Mouse (Mus musculus) heart, postnatal 0 days (tissue): ENCODE measurements at regions not wholly inside any gene's neighbourhood (a gene's known extent, or its start where the extent isn't known, plus 50 kb on each side); places are given as distances from the start of the nearest gene placed in this dataset.

Experiments
- ATAC-seq: fragments of 200-750 bp; cut with Nextera tagmentation; 2 replicates; pipeline ENCODE4 v1.8.0; 2017; ENCODE audit warnings: low read depth, moderate number of reproducible peaks, moderate library complexity; ENCODE audit not compliant: insufficient read depth
- DNase-seq: peaks from one replicate; pipeline ENCODE4 v3.0.0-alpha.2; 2016; ENCODE audit warnings: low spot score
- H3K27ac ChIP-seq: fragments of 300-500 bp; sonication (generic); 2 replicates; pipeline ENCODE4 v1.5.1; 2014; ENCODE audit warnings: low read depth, mild to moderate bottlenecking
- H3K27me3 ChIP-seq: fragments of 300-500 bp; sonication (generic); 2 replicates; pipeline ENCODE4 v1.6.1; 2014; ENCODE audit warnings: low read length, mixed read lengths; ENCODE audit not compliant: control insufficient read depth, insufficient read depth
- H3K36me3 ChIP-seq: fragments of 300-500 bp; sonication (generic); replicated peaks from 2 replicates; pipeline ENCODE4 v1.6.1; 2014; ENCODE audit warnings: low read length, mixed read lengths; ENCODE audit not compliant: control insufficient read depth, insufficient read depth
- H3K4me1 ChIP-seq: fragments of 300-500 bp; sonication (generic); 2 replicates; pipeline ENCODE4 v1.6.1; 2014; ENCODE audit warnings: antibody characterized with exemption; ENCODE audit not compliant: control insufficient read depth, insufficient read depth
- H3K4me2 ChIP-seq: fragments of 300-500 bp; sonication (generic); 2 replicates; pipeline ENCODE4 v1.6.1; 2014; ENCODE audit warnings: low read depth, mild to moderate bottlenecking, low read length, moderate library complexity
- H3K4me3 ChIP-seq: fragments of 300-500 bp; sonication (generic); 2 replicates; pipeline ENCODE4 v1.5.1; 2014; ENCODE audit warnings: low read depth, low read length
- H3K9ac ChIP-seq: fragments of 300-500 bp; sonication (generic); replicated peaks from 2 replicates; pipeline ENCODE4 v1.6.1; 2014; ENCODE audit warnings: low read depth, low read length, mixed read lengths
- H3K9me3 ChIP-seq: fragments of 300-500 bp; sonication (generic); replicated peaks from 2 replicates; pipeline ENCODE4 v1.6.1; 2016; ENCODE audit warnings: low read length; ENCODE audit not compliant: control insufficient read depth
- CTCF ChIP-seq: IDR thresholded peaks from 2 replicates; pipeline ENCODE4 v1.5.1; 2016; ENCODE audit warnings: antibody characterized with exemption, control low read depth, low read depth
- EP300 ChIP-seq: IDR thresholded peaks from 2 replicates; pipeline ENCODE4 v1.6.1; 2016; ENCODE audit warnings: antibody characterized with exemption, low read depth
- WGBS: fragments of 180-500 bp; shearing (Covaris S2); extraction: QIAGEN DNeasy Blood & Tissue Kit; methylation state at CpG from one replicate; pipeline ENCODE4 v1.1.7; 2014; 5-methylcytosine and 5-hydroxymethylcytosine counted together

- no peaks in the 10 kb centered on the region for H3K27me3 ChIP-seq
- no peak overlapping the region for H3K9ac ChIP-seq
- no peaks in the 10 kb centered on the region for H3K9me3 ChIP-seq
- TF ChIP-seq EP300 (no peak), CTCF (no peak)
- H3K4me2 ChIP-seq = no peak overlapping the region
- ATAC-seq (no peak), DNase-seq (no peak)
- no peak overlapping the region for H3K4me3 ChIP-seq
- WGBS = 60% methylated on average over 4 of the region's 4 CpGs
- no peaks in the 10 kb centered on the region for H3K4me1 ChIP-seq
- H3K27ac ChIP-seq = no peak overlapping the region
- H3K36me3 ChIP-seq = no peaks in the 10 kb centered on the region
Observed at GRCm38 (mm10) chr19:14847120-14847519, 249.3 kb upstream of the Tle4 start.

- no peaks in the 10 kb centered on the region for H3K36me3 ChIP-seq
- H3K4me2 ChIP-seq = no peak overlapping the region
- H3K9ac ChIP-seq = no peak overlapping the region
- TF ChIP-seq CTCF = no peak
- TF ChIP-seq EP300 = no peak
- H3K4me1 ChIP-seq = no peaks in the 10 kb centered on the region
- H3K27ac ChIP-seq = no peak overlapping the region
- ATAC-seq (no peak), DNase-seq (no peak)
- 80% methylated on average over 8 of the region's 8 CpGs for WGBS
- H3K9me3 ChIP-seq = no peaks in the 10 kb centered on the region
- no peaks in the 10 kb centered on the region for H3K27me3 ChIP-seq
- H3K4me3 ChIP-seq = no peak overlapping the region
Observed at GRCm38 (mm10) chr19:14835629-14836028, 237.8 kb upstream of the Tle4 start.

GRCm38 (mm10) chr19:14816354-14816753 is 218.5 kb upstream of the Tle4 start:
- WGBS = 54% methylated on average over 3 of the region's 3 CpGs

GRCm38 (mm10) chr19:14806787-14807186 is 208.9 kb upstream of the Tle4 start:
- TF ChIP-seq EP300 (no peak), CTCF (no peak)
- Histone ChIP-seq H3K9me3 (no peaks in the 10 kb centered on the region), H3K4me1 (no peaks in the 10 kb centered on the region), H3K4me3 (no peak overlapping the region), H3K4me2 (no peak overlapping the region), H3K36me3 (no peaks in the 10 kb centered on the region), H3K9ac (no peak overlapping the region), H3K27ac (no peak overlapping the region), H3K27me3 (0 out of 2 replicates have a peak, but pooled peaks cover 4% of the 10 kb centered on the region)
- ATAC-seq (no peak), DNase-seq (no peak)
- 70% methylated on average over 6 of the region's 6 CpGs for WGBS

More at GRCm38 (mm10) chr19:14816354-14816753, 218.5 kb upstream of the Tle4 start:
- H3K36me3 ChIP-seq = no peaks in the 10 kb centered on the region
- H3K4me3 ChIP-seq = no peak overlapping the region
- H3K4me2 ChIP-seq = no peak overlapping the region
- TF ChIP-seq CTCF (no peak), EP300 (no peak)
- no peak overlapping the region for H3K27ac ChIP-seq
- no peaks in the 10 kb centered on the region for H3K9me3 ChIP-seq
- no peak for ATAC-seq
- no peak for DNase-seq
- H3K27me3 ChIP-seq = no peaks in the 10 kb centered on the region
- no peak overlapping the region for H3K9ac ChIP-seq
- no peaks in the 10 kb centered on the region for H3K4me1 ChIP-seq

DNA sequence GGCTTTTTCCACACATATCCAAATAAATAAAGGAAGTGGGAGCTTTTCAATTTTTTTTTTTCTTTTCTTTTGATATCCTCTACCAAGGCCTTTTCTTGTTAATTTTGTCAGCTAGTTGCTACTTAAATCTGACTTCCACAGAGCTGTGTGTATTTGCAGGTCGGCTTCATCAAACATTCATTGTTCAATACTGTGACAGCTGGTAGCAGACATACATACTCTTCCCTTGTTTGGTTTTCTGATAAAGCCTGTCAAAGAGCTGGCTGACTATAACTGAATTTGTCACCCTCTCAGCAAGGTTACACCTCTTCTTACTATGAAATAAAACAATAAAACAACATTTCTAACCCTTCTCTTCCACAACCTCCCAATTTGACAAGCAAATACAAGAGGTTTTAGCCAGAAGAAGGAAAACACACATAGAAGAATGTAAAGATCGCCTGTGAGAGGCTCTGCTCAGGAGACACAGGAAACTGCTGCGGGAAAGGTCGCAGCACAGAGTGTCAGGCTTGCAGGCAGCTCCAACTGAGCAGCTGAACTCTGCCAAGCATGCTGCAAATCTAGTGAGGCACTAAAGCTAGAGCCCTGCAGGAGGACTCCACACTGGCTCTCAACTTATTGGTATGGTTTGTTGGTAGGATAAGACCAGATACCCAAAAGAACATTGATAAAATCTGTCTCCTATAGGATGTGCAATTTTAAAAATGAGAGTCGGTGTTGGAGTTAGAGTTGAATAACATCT is 205.2 kb upstream of the Tle4 start:
- Histone ChIP-seq H3K27ac (no peak overlapping the region), H3K4me3 (no peak overlapping the region), H3K36me3 (no peaks in the 10 kb centered on the region), H3K4me2 (no peak overlapping the region), H3K4me1 (no peaks in the 10 kb centered on the region), H3K27me3 (peaks cover 8% of the 10 kb centered on the region; the same call in 1 of the 2 replicates), H3K9ac (no peak overlapping the region), H3K9me3 (no peaks in the 10 kb centered on the region)
- TF ChIP-seq CTCF (no peak), EP300 (no peak)
- WGBS = 18% methylated on average over 5 of the region's 5 CpGs
- DNase-seq = no peak
- no peak for ATAC-seq

GRCm38 (mm10) chr19:14801669-14802068 is 203.8 kb upstream of the Tle4 start:
- no peaks in the 10 kb centered on the region for H3K4me1 ChIP-seq
- H3K36me3 ChIP-seq = no peaks in the 10 kb centered on the region
- no peak overlapping the region for H3K9ac ChIP-seq
- H3K4me3 ChIP-seq = no peak overlapping the region
- no peaks in the 10 kb centered on the region for H3K9me3 ChIP-seq
- H3K27ac ChIP-seq = no peak overlapping the region
- WGBS = 31% methylated on average over 8 of the region's 8 CpGs
- DNase-seq = no peak
- H3K27me3 ChIP-seq = peaks cover 9% of the 10 kb centered on the region; the same call in 1 of the 2 replicates
- TF ChIP-seq EP300 (no peak), CTCF (no peak)
- H3K4me2 ChIP-seq = no peak overlapping the region
- ATAC-seq = peak; percentile 60
